Mouse (Mus musculus) forebrain, postnatal 0 days (tissue): ENCODE results near the gene Slc16a2. TPM values are rescaled to one million over a fixed set of nuclear protein-coding genes. Genes with fewer than 3 reads are reported as not detected.

Experiments used
- ATAC-seq: fragments of 200-750 bp; cut with Nextera tagmentation; 2 replicates; pipeline ENCODE4 v1.8.0; 2017; ENCODE audit warnings: mild to moderate bottlenecking, moderate library complexity
- DNase-seq: peaks from one replicate; pipeline ENCODE4 v3.0.0-alpha.2; 2015
- H3K27ac ChIP-seq: fragments of 300-500 bp; sonication (generic); 2 replicates; pipeline ENCODE4 v1.5.1; 2014; ENCODE audit warnings: low read depth, mild to moderate bottlenecking, antibody characterized with exemption, low read length, moderate library complexity, mixed read lengths
- H3K27me3 ChIP-seq: fragments of 300-500 bp; sonication (generic); 2 replicates; pipeline ENCODE4 v1.6.1; 2014; ENCODE audit warnings: mild to moderate bottlenecking, low read length, mixed read lengths; ENCODE audit not compliant: insufficient read depth
- H3K36me3 ChIP-seq: fragments of 300-500 bp; sonication (generic); 2 replicates; pipeline ENCODE4 v1.6.1; 2014; ENCODE audit warnings: mild to moderate bottlenecking, moderate library complexity; ENCODE audit not compliant: insufficient read depth
- H3K4me1 ChIP-seq: fragments of 300-500 bp; sonication (generic); 2 replicates; pipeline ENCODE4 v1.6.1; 2014; ENCODE audit warnings: antibody characterized with exemption; ENCODE audit not compliant: insufficient read depth
- H3K4me2 ChIP-seq: fragments of 300-500 bp; sonication (generic); 2 replicates; pipeline ENCODE4 v1.6.1; 2014; ENCODE audit warnings: low read depth, mild to moderate bottlenecking, moderate library complexity
- H3K4me3 ChIP-seq: fragments of 300-500 bp; sonication (generic); 2 replicates; pipeline ENCODE4 v1.5.1; 2014; ENCODE audit warnings: low read depth, low read length, mixed read lengths
- H3K9ac ChIP-seq: fragments of 300-500 bp; sonication (generic); 2 replicates; pipeline ENCODE4 v1.6.1; 2014; ENCODE audit warnings: mild to moderate bottlenecking
- H3K9me3 ChIP-seq: fragments of 300-500 bp; sonication (generic); 2 replicates; pipeline ENCODE4 v1.6.1; 2016; ENCODE audit warnings: low read length
- CTCF ChIP-seq: sonication (generic); IDR thresholded peaks from 2 replicates; pipeline ENCODE4 v1.5.1; 2016; ENCODE audit warnings: antibody characterized with exemption, control low read depth, low read depth
- WGBS: fragments of 180-500 bp; shearing (Covaris S2); extraction: QIAGEN DNeasy Blood & Tissue Kit; methylation state at CpG from one replicate; pipeline ENCODE4 v1.1.7; 2014; 5-methylcytosine and 5-hydroxymethylcytosine counted together
- polyA plus RNA-seq: library from polyadenylated mRNA; unstranded; fragments of >200 nt; fragmentation: Nextera tagmentation; extraction: Ambion mirVana; gene quantifications from 2 replicates; pipeline ENCODE4 v1.2.1, GENCODE M21; 2015
- total RNA-seq: library from RNA; depleted of rRNA; stranded (reverse); fragments of >200 nt; gene quantifications from 2 replicates; pipeline ENCODE4 v1.2.3, GENCODE M21; 2014

Slc16a2 gene
- total and polyA plus RNA-seq, 2 experiments from 2014 or later: 52.3 to 53.8 TPM

DNA sequence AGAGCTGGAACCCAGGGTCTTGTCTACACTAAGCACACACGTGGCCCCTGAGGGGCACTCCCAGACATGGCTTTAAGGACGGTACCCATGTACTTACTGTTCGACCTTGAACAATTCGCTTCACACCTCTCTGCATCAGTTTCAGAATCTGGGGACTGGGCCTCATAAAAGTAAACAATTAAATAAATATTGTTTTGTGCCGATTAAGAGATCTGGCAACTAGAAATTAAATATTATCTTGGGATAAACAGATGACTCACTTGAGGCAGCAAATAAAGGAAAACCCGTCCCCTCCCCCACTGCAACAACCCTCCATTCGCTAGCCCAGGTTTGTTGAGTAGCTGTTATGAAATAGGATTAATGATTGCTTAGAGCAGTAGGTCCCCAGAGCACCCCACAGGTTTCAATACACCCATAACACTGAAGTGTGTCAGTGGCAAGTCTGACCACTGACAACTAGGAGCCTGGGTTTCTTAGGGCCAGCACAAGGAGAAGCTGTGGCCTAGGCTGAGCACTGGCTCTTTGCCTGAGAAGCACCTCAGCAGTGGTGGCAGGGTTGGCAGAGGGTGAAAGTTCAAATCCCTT is 87.7 kb downstream of the Slc16a2 start:
- Histone ChIP-seq H3K9me3 (no peaks in the 10 kb centered on the region), H3K9ac (no peak overlapping the region), H3K27ac (no peak overlapping the region), H3K4me2 (no peak overlapping the region), H3K36me3 (no peaks in the 10 kb centered on the region), H3K4me3 (no peak overlapping the region), H3K4me1 (no peaks in the 10 kb centered on the region), H3K27me3 (peaks cover 4% of the 10 kb centered on the region; the same call in 1 of the 2 replicates)
- 74% methylated on average over 7 of the region's 7 CpGs for WGBS
- ATAC-seq: no peak
- no peak for TF ChIP-seq CTCF
- no peak for DNase-seq

GRCm38 (mm10) chrX:103733091-103733490 is 88.7 kb downstream of the Slc16a2 start:
- no peak for ATAC-seq
- Histone ChIP-seq H3K4me1 (no peaks in the 10 kb centered on the region), H3K9me3 (no peaks in the 10 kb centered on the region), H3K27me3 (peaks cover 4% of the 10 kb centered on the region; the same call in 1 of the 2 replicates), H3K36me3 (no peaks in the 10 kb centered on the region), H3K27ac (no peak overlapping the region), H3K9ac (no peak overlapping the region), H3K4me3 (no peak overlapping the region), H3K4me2 (no peak overlapping the region)
- DNase-seq: no peak
- WGBS: 89% methylated on average over 4 of the region's 4 CpGs
- no peak for TF ChIP-seq CTCF

GRCm38 (mm10) chrX:103732033-103732703 is 89.6 kb downstream of the Slc16a2 start:
- WGBS: 56% methylated on average over 4 of the region's 4 CpGs
- Histone ChIP-seq H3K36me3 (no peaks in the 10 kb centered on the region), H3K9ac (no peak overlapping the region)

DNA sequence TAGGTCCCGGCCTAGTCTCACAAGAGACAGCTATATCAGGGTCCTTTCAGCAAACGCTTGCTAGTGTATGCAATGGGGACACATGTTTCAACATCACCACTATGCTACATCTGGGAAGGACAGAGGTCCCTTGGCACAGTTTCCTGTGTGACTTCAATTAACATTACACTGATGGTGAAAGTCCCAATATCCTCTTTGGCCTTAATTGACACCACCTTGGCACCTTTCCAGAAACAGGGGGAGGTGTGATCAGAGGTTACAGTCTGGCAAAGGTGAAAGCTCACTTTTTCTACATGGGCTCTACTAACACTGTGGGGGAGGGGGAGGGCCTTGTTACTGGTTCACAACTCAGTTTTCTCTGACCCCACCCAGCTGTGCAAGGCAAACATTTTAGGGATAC is 99.3 kb downstream of the Slc16a2 start:
- H3K4me3 ChIP-seq: no peak overlapping the region
- no peak overlapping the region for H3K9ac ChIP-seq
- H3K4me2 ChIP-seq: no peak overlapping the region
- TF ChIP-seq CTCF: no peak
- H3K9me3 ChIP-seq: no peaks in the 10 kb centered on the region
- WGBS: 78% methylated on average over 2 of the region's 2 CpGs
- DNase-seq: no peak
- H3K4me1 ChIP-seq: no peaks in the 10 kb centered on the region
- H3K36me3 ChIP-seq: no peaks in the 10 kb centered on the region
- H3K27ac ChIP-seq: no peak overlapping the region
- no peaks in the 10 kb centered on the region for H3K27me3 ChIP-seq
- no peak for ATAC-seq

More at GRCm38 (mm10) chrX:103732033-103732703, 89.6 kb downstream of the Slc16a2 start:
- TF ChIP-seq CTCF: no peak
- Histone ChIP-seq H3K4me2 (no peak overlapping the region), H3K4me1 (no peaks in the 10 kb centered on the region), H3K27me3 (peaks cover 4% of the 10 kb centered on the region; the same call in 1 of the 2 replicates), H3K4me3 (no peak overlapping the region), H3K27ac (no peak overlapping the region), H3K9me3 (no peaks in the 10 kb centered on the region)
- DNase-seq: no peak
- no peak for ATAC-seq

DNA sequence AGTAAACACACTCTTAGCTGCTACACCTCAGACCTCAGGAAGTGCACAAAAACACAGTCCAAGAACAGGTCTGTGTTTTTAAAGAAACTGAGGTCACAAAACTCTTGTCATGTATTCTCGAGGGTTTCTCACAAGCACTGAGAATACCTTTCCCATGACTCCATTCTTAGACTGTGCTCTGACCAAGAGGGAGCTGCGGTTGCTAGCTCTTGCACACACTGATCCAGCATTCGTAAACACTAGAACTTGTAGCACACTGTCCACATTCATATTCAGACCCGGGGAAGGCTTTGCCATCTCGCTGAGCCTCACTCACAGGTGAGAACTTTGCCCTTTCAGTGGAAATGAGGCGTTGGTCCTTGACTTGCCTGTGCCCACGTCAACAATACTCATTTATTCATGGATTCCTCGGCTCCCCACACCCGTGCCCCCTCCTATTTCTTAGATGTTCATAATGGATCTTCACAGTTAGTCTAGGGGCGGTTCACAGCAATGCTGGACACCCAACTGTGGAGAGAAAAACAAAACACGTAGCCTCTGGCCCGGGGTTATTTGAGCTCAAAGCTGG is 102.1 kb downstream of the Slc16a2 start:
- H3K4me3 ChIP-seq: no peak overlapping the region
- no peak for ATAC-seq
- no peak for TF ChIP-seq CTCF
- WGBS: 36% methylated on average over 12 of the region's 12 CpGs
- DNase-seq: no peak
- H3K4me2 ChIP-seq: no peak overlapping the region
- H3K27ac ChIP-seq: no peak overlapping the region
- no peaks in the 10 kb centered on the region for H3K4me1 ChIP-seq
- H3K27me3 ChIP-seq: no peaks in the 10 kb centered on the region; the same call in 1 of the 2 replicates
- H3K9me3 ChIP-seq: no peaks in the 10 kb centered on the region
- no peaks in the 10 kb centered on the region for H3K36me3 ChIP-seq
- no peak overlapping the region for H3K9ac ChIP-seq

- no peaks in the 10 kb centered on the region for H3K36me3 ChIP-seq
- WGBS: 40% methylated on average over 7 of the region's 7 CpGs
- H3K9me3 ChIP-seq: no peaks in the 10 kb centered on the region
- H3K4me1 ChIP-seq: no peaks in the 10 kb centered on the region
- H3K4me3 ChIP-seq: no peak overlapping the region
- no peak for DNase-seq
- ATAC-seq: no peak
- no peaks in the 10 kb centered on the region; the same call in 1 of the 2 replicates for H3K27me3 ChIP-seq
- H3K9ac ChIP-seq: no peak overlapping the region
- no peak for TF ChIP-seq CTCF
- no peak overlapping the region for H3K4me2 ChIP-seq
- no peak overlapping the region for H3K27ac ChIP-seq
These were observed 108.9 kb downstream of the Slc16a2 start for GRCm38 (mm10) chrX:103712922-103713321.

DNA sequence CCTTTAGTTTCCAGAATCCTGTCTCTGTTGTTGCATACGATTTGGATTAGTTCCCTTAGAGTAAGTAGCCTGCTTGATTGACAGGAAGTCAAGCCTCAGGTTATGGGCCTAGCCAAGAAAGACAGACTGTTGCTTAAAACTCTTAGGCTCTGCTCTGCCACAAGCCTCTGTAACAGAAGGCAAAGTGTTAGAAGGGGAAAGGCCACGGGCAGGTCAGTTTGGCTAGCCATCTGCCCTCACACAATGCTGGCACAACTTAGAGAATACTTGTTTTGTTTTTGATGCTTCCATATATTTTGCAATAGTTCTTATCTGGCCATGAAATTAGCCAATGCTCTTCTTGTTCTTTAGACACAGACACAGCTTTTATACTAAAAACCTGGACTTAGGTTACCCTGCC is 112.1 kb downstream of the Slc16a2 start:
- Histone ChIP-seq H3K4me3 (no peak overlapping the region), H3K4me2 (no peak overlapping the region), H3K27me3 (no peaks in the 10 kb centered on the region), H3K27ac (no peak overlapping the region), H3K9ac (no peak overlapping the region), H3K4me1 (no peaks in the 10 kb centered on the region), H3K36me3 (no peaks in the 10 kb centered on the region), H3K9me3 (no peaks in the 10 kb centered on the region)
- no peak for TF ChIP-seq CTCF
- DNase-seq (no peak), ATAC-seq (no peak)
- 48% methylated on average over 2 of the region's 2 CpGs for WGBS
